Mouse (Mus musculus) urinary bladder, postnatal 25 days (tissue): ENCODE measurements around the gene Phactr2.

Experiments
- DNase-seq: peaks from one replicate; pipeline ENCODE4 v3.0.0; 2022; ENCODE audit warnings: low spot score

Phactr2 gene

GRCm38 (mm10) chr10:13331405-13332032 is 142.7 kb downstream of the Phactr2 start:
- DNase-seq, result no peak

GRCm38 (mm10) chr10:13328602-13329001 is 145.6 kb downstream of the Phactr2 start:
- no peak for DNase-seq

- no peak for DNase-seq
Observed at GRCm38 (mm10) chr10:13326149-13326873, 147.9 kb downstream of the Phactr2 start.

GRCm38 (mm10) chr10:13323806-13324411 is 150.3 kb downstream of the Phactr2 start:
- DNase-seq, result peak; percentile 56

- DNase-seq, result no peak
Observed at GRCm38 (mm10) chr10:13323139-13323805, 150.9 kb downstream of the Phactr2 start.

GRCm38 (mm10) chr10:13314999-13315398 is 159.2 kb downstream of the Phactr2 start:
- DNase-seq, result no peak

GRCm38 (mm10) chr10:13312576-13312975 is 161.6 kb downstream of the Phactr2 start:
- DNase-seq, result no peak

GRCm38 (mm10) chr10:13311612-13312011 is 162.6 kb downstream of the Phactr2 start:
- no peak for DNase-seq

- DNase-seq, result no peak
Observed at GRCm38 (mm10) chr10:13310075-13310474, 164.1 kb downstream of the Phactr2 start.

GRCm38 (mm10) chr10:13304641-13305241 is 169.5 kb downstream of the Phactr2 start:
- no peak for DNase-seq

- no peak for DNase-seq
Observed at GRCm38 (mm10) chr10:13303271-13304265, 170.6 kb downstream of the Phactr2 start.

GRCm38 (mm10) chr10:13300601-13301000 is 173.6 kb downstream of the Phactr2 start:
- no peak for DNase-seq

GRCm38 (mm10) chr10:13300196-13300595 is 174.0 kb downstream of the Phactr2 start:
- DNase-seq, result no peak

GRCm38 (mm10) chr10:13294886-13295285 is 179.3 kb downstream of the Phactr2 start:
- DNase-seq, result no peak

- DNase-seq, result no peak
Observed at GRCm38 (mm10) chr10:13292026-13292425, 182.2 kb downstream of the Phactr2 start.

- DNase-seq, result no peak
Observed at GRCm38 (mm10) chr10:13289252-13289961, 184.8 kb downstream of the Phactr2 start.

GRCm38 (mm10) chr10:13288296-13288695 is 185.9 kb downstream of the Phactr2 start:
- DNase-seq, result no peak

- DNase-seq, result no peak
Observed at GRCm38 (mm10) chr10:13283441-13283840, 190.8 kb downstream of the Phactr2 start.

- DNase-seq, result no peak
Observed at GRCm38 (mm10) chr10:13280298-13280853, 193.8 kb downstream of the Phactr2 start.

- no peak for DNase-seq
Observed at GRCm38 (mm10) chr10:13276298-13276697, 197.9 kb downstream of the Phactr2 start.
